Mouse (Mus musculus): ENCODE data around the gene Padi4. TPM values are rescaled to one million over a fixed set of nuclear protein-coding genes. Genes with fewer than 3 reads are reported as not detected.

Gene Padi4
- total and polyA plus RNA-seq, 2 experiments = 0.09 to 0.12 TPM

GRCm38 (mm10) chr4:140763158-140763557 lies 10.9 kb downstream of the Padi4 start:
- H3K36me3 ChIP-seq (ENCODE audit: control insufficient read depth, insufficient read depth, low read length) = no peaks in the 10 kb centered on the region
- H3K9ac ChIP-seq (ENCODE audit: low read depth, low read length) = no peak overlapping the region
- no peak overlapping the region for H3K4me3 ChIP-seq (ENCODE audit: insufficient read depth, low read depth, low read length)
- DNase-seq (ENCODE audit: extremely low read depth, low read depth, low spot score) = peak; percentile 12
- no peak overlapping the region for H3K27ac ChIP-seq (replicated peaks; ENCODE audit: insufficient read depth, low read depth, low read length)
- no peaks in the 10 kb centered on the region for H3K27me3 ChIP-seq (ENCODE audit: control insufficient read depth, insufficient read depth, low read length)
- TF ChIP-seq POLR2A (IDR thresholded peaks at IDR 0.05; ENCODE audit: extremely low read depth, insufficient read depth, low read length) (no peak), CTCF (IDR thresholded peaks at IDR 0.05; ENCODE audit: low read depth, low read length) (peak; percentile 83)
- WGBS = 19% methylated on average over 9 of the region's 9 CpGs
- H3K79me2 ChIP-seq (ENCODE audit: control insufficient read depth, insufficient read depth, low read length) = no peaks in the 10 kb centered on the region
- no peaks in the 10 kb centered on the region for H3K4me1 ChIP-seq (ENCODE audit: control insufficient read depth, insufficient read depth, low read length)

DNA sequence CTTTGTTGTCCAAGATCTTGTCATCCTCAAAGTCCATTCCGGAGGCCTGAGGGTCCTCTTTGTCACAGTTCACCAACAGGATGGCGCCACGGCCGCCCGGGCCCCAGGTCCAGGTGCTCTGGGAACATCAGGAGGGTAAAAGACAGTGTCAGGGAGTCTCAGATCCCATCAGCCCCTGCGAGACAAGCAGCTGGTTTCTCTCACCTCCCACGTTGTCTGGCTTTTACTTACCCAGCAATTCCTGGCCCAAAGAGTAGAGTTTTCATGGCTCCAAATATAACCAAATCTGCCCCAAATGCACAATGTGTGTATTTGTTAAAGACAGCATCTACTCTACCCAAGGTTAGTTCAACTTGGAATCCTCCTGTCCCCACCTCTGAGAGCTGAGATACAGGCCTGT lies 12.4 kb downstream of the Padi4 start:
- no peak overlapping the region for H3K27ac ChIP-seq (replicated peaks; ENCODE audit: insufficient read depth, low read depth, low read length)
- no peaks in the 10 kb centered on the region for H3K27me3 ChIP-seq (ENCODE audit: control insufficient read depth, insufficient read depth, low read length)
- TF ChIP-seq CTCF (IDR thresholded peaks at IDR 0.05; ENCODE audit: low read depth, low read length) (no peak), POLR2A (IDR thresholded peaks at IDR 0.05; ENCODE audit: extremely low read depth, insufficient read depth, low read length) (no peak)
- no peaks in the 10 kb centered on the region for H3K79me2 ChIP-seq (ENCODE audit: control insufficient read depth, insufficient read depth, low read length)
- 91% methylated on average over 7 of the region's 7 CpGs for WGBS
- H3K4me1 ChIP-seq (ENCODE audit: control insufficient read depth, insufficient read depth, low read length) = no peaks in the 10 kb centered on the region
- H3K4me3 ChIP-seq (ENCODE audit: insufficient read depth, low read depth, low read length) = no peak overlapping the region
- no peak overlapping the region for H3K9ac ChIP-seq (ENCODE audit: low read depth, low read length)
- no peaks in the 10 kb centered on the region for H3K36me3 ChIP-seq (ENCODE audit: control insufficient read depth, insufficient read depth, low read length)
- no peak for DNase-seq (ENCODE audit: extremely low read depth, low read depth, low spot score)

DNA sequence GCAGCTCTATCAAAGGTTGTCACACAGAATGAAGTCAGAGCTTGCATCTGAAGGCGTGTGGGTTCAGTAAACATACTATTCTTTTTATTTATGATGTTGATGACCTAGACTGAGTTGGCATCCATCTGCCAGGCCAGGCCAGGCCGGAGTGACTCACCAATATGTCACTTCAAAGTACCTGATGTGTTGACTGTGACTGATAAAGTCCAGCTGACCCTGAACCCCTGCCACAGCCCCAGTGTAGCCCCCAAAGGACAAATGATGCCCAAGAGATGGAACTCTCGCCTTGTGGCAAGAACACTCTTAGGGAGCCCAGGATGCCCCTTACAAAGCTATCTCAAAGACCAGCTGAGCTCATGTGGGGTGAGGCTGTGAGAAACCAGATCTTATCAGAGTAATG lies 18.2 kb downstream of the Padi4 start:
- DNase-seq (ENCODE audit: extremely low read depth, low read depth, low spot score) = no peak
- Histone ChIP-seq H3K27ac (replicated peaks; ENCODE audit: insufficient read depth, low read depth, low read length) (no peak overlapping the region), H3K79me2 (ENCODE audit: control insufficient read depth, insufficient read depth, low read length) (no peaks in the 10 kb centered on the region), H3K36me3 (ENCODE audit: control insufficient read depth, insufficient read depth, low read length) (no peaks in the 10 kb centered on the region), H3K4me1 (ENCODE audit: control insufficient read depth, insufficient read depth, low read length) (no peaks in the 10 kb centered on the region), H3K27me3 (ENCODE audit: control insufficient read depth, insufficient read depth, low read length) (no peaks in the 10 kb centered on the region), H3K9ac (ENCODE audit: low read depth, low read length) (no peak overlapping the region), H3K4me3 (ENCODE audit: insufficient read depth, low read depth, low read length) (no peak overlapping the region)
- TF ChIP-seq CTCF (IDR thresholded peaks at IDR 0.05; ENCODE audit: low read depth, low read length) = no peak
- TF ChIP-seq POLR2A (IDR thresholded peaks at IDR 0.05; ENCODE audit: extremely low read depth, insufficient read depth, low read length) = no peak
- WGBS = 79% methylated on average over 3 of the region's 3 CpGs

GRCm38 (mm10) chr4:140753366-140753765 lies 20.7 kb downstream of the Padi4 start:
- no peak overlapping the region for H3K27ac ChIP-seq (replicated peaks; ENCODE audit: insufficient read depth, low read depth, low read length)

GRCm38 (mm10) chr4:140750328-140750727 lies 23.7 kb downstream of the Padi4 start:
- Histone ChIP-seq H3K27me3 (ENCODE audit: control insufficient read depth, insufficient read depth, low read length) (no peaks in the 10 kb centered on the region), H3K36me3 (ENCODE audit: control insufficient read depth, insufficient read depth, low read length) (no peaks in the 10 kb centered on the region), H3K4me1 (ENCODE audit: control insufficient read depth, insufficient read depth, low read length) (no peaks in the 10 kb centered on the region), H3K9ac (ENCODE audit: low read depth, low read length) (no peak overlapping the region), H3K4me3 (ENCODE audit: insufficient read depth, low read depth, low read length) (peak overlapping the region; percentile 7; the same call in 1 of the 2 replicates), H3K79me2 (ENCODE audit: control insufficient read depth, insufficient read depth, low read length) (no peaks in the 10 kb centered on the region), H3K27ac (replicated peaks; ENCODE audit: insufficient read depth, low read depth, low read length) (no peak overlapping the region)
- WGBS = 10% methylated on average over 19 of the region's 19 CpGs
- DNase-seq (ENCODE audit: extremely low read depth, low read depth, low spot score) = peak; percentile 34
- TF ChIP-seq POLR2A (IDR thresholded peaks at IDR 0.05; ENCODE audit: extremely low read depth, insufficient read depth, low read length) (no peak), CTCF (IDR thresholded peaks at IDR 0.05; ENCODE audit: low read depth, low read length) (no peak)

More at GRCm38 (mm10) chr4:140753366-140753765, 20.7 kb downstream of the Padi4 start:
- H3K27me3 ChIP-seq (ENCODE audit: control insufficient read depth, insufficient read depth, low read length) = no peaks in the 10 kb centered on the region
- 73% methylated on average over 7 of the region's 7 CpGs for WGBS
- DNase-seq (ENCODE audit: extremely low read depth, low read depth, low spot score) = no peak
- H3K9ac ChIP-seq (ENCODE audit: low read depth, low read length) = no peak overlapping the region
- H3K36me3 ChIP-seq (ENCODE audit: control insufficient read depth, insufficient read depth, low read length) = no peaks in the 10 kb centered on the region
- no peaks in the 10 kb centered on the region for H3K79me2 ChIP-seq (ENCODE audit: control insufficient read depth, insufficient read depth, low read length)
- no peak overlapping the region for H3K4me3 ChIP-seq (ENCODE audit: insufficient read depth, low read depth, low read length)
- H3K4me1 ChIP-seq (ENCODE audit: control insufficient read depth, insufficient read depth, low read length) = no peaks in the 10 kb centered on the region
- TF ChIP-seq POLR2A (IDR thresholded peaks at IDR 0.05; ENCODE audit: extremely low read depth, insufficient read depth, low read length) = no peak
- no peak for TF ChIP-seq CTCF (IDR thresholded peaks at IDR 0.05; ENCODE audit: low read depth, low read length)

DNA sequence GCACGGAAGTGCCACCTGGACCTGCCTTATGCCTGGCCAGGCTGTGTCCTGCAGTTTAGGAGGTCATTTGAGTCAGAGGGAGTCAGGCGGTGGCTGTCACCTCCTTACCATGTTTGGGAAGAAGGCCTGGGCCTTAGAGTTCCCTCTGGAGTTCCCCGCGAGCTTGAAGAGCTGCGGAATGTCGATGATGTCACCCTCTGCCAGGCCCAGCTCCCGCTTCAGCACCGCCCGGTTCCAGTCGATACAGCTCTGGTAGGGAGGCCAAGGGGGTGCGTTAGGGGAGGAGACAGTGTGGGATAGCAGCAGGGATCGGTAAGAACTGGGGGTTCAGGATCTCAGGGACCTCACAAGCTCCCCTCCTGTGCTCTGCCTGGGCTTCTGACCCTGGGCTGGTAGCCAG lies 26.1 kb downstream of the Padi4 start:
- WGBS = 35% methylated on average over 12 of the region's 12 CpGs
- H3K27ac ChIP-seq (replicated peaks; ENCODE audit: insufficient read depth, low read depth, low read length) = no peak overlapping the region
- no peaks in the 10 kb centered on the region for H3K27me3 ChIP-seq (ENCODE audit: control insufficient read depth, insufficient read depth, low read length)
- no peak overlapping the region for H3K9ac ChIP-seq (ENCODE audit: low read depth, low read length)
- no peak for DNase-seq (ENCODE audit: extremely low read depth, low read depth, low spot score)
- no peaks in the 10 kb centered on the region for H3K36me3 ChIP-seq (ENCODE audit: control insufficient read depth, insufficient read depth, low read length)
- TF ChIP-seq POLR2A (IDR thresholded peaks at IDR 0.05; ENCODE audit: extremely low read depth, insufficient read depth, low read length) (no peak), CTCF (IDR thresholded peaks at IDR 0.05; ENCODE audit: low read depth, low read length) (no peak)
- no peaks in the 10 kb centered on the region for H3K79me2 ChIP-seq (ENCODE audit: control insufficient read depth, insufficient read depth, low read length)
- H3K4me3 ChIP-seq (ENCODE audit: insufficient read depth, low read depth, low read length) = no peak overlapping the region
- H3K4me1 ChIP-seq (ENCODE audit: control insufficient read depth, insufficient read depth, low read length) = no peaks in the 10 kb centered on the region
